Mouse (Mus musculus) forebrain, embryonic 11.5 days (tissue): ENCODE measurements around the gene 4921536K21Rik. TPM values are rescaled to one million over a fixed set of nuclear protein-coding genes. Genes with fewer than 3 reads are reported as not detected.

Experiments
- ATAC-seq: fragments of 200-750 bp; cut with Nextera tagmentation; replicated peaks from 2 replicates; pipeline ENCODE4 v1.8.0; 2017; ENCODE audit warnings: moderate TSS enrichment; ENCODE audit not compliant: low FRiP score
- DNase-seq: peaks from one replicate; pipeline ENCODE4 v3.0.0-alpha.2; 2017; ENCODE audit warnings: low spot score
- H3K27ac ChIP-seq: fragments of 300-500 bp; sonication (generic); 2 replicates; pipeline ENCODE4 v1.5.1; 2014; ENCODE audit warnings: low read depth, low read length
- H3K27me3 ChIP-seq: fragments of 300-500 bp; sonication (generic); 2 replicates; pipeline ENCODE4 v1.6.1; 2014; ENCODE audit warnings: mild to moderate bottlenecking, low read length, mixed read lengths; ENCODE audit not compliant: control insufficient read depth, insufficient read depth
- H3K36me3 ChIP-seq: fragments of 300-500 bp; sonication (generic); 2 replicates; pipeline ENCODE4 v1.6.1; 2014; ENCODE audit warnings: mild to moderate bottlenecking, low read length, moderate library complexity, mixed read lengths; ENCODE audit not compliant: control insufficient read depth, insufficient read depth
- H3K4me1 ChIP-seq: fragments of 300-500 bp; sonication (generic); replicated peaks from 2 replicates; pipeline ENCODE4 v1.6.1; 2014; ENCODE audit warnings: low read length, mixed read lengths; ENCODE audit not compliant: control insufficient read depth, insufficient read depth
- H3K4me2 ChIP-seq: fragments of 300-500 bp; sonication (generic); 2 replicates; pipeline ENCODE4 v1.6.1; 2014; ENCODE audit warnings: low read depth, mild to moderate bottlenecking, low read length, moderate library complexity, mixed read lengths; ENCODE audit not compliant: severe bottlenecking
- H3K4me3 ChIP-seq: fragments of 300-500 bp; sonication (generic); 2 replicates; pipeline ENCODE4 v1.5.1; 2014; ENCODE audit warnings: low read depth, low read length
- H3K9ac ChIP-seq: fragments of 300-500 bp; sonication (generic); 2 replicates; pipeline ENCODE4 v1.6.1; 2014; ENCODE audit warnings: low read length
- H3K9me3 ChIP-seq: fragments of 300-500 bp; sonication (generic); 2 replicates; pipeline ENCODE4 v1.6.1; 2016; ENCODE audit warnings: low read length, mixed read lengths; ENCODE audit not compliant: control insufficient read depth
- WGBS: fragments of 180-500 bp; shearing (Covaris S2); extraction: QIAGEN DNeasy Blood & Tissue Kit; methylation state at CpG from one replicate; pipeline ENCODE4 v1.1.7; 2014; 5-methylcytosine and 5-hydroxymethylcytosine counted together
- polyA plus RNA-seq: library from polyadenylated mRNA; unstranded; fragments of >200 nt; fragmentation: Nextera tagmentation; extraction: Ambion mirVana; gene quantifications from 2 replicates; pipeline ENCODE4 v1.2.1, GENCODE M21; 2014

Gene 4921536K21Rik
- 0.51 and 0.60 TPM in 2 replicates for polyA plus RNA-seq

DNA sequence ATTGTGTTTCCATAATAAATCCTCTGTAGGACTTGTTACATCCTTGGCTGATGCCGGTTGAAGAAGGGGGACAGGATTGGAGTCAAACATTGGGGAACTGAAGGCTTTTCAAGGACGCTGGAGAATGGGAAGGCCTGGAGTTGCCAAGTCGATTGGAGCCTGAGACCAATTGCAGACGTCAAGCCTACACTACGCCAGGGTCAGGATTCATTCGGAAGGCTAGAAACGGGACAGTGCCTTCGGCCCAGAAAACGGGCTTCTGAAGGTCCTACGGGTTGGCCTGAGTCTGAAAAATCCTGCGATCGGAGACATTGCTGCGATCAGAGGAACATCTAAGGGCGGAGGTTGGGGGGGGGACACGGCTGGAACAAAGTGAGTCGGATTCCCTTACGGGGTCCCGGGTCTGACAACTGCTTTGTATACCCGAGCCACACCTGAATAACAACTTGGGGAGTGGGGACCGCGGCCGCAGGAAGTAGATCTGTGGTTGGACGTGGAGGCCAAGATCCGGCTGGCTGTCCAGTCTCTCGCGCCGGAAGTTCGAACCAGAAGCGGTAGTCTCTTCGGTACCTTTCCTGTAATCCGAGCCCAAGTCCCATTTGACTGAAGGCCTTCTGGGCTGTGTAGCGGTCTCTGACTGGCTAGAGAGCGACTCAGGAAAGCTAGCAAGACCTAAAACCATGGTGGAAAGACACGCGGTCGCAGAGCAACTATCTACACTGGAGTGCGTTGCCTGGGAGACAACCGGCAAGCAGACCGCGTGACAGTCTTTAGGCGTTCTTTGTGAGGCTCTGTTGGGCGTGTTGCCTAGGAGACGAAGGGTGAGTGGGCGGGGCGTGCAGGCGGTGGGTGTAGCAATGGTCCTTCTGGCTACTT, at the start of gene 4921536K21Rik, which contains the start of gene Dusp18:
Gene 4921536K21Rik (minus strand): TSS at position 693 of the 876 bp plus-strand sequence.
Gene Dusp18 (plus strand): TSS at position 835 of the 876 bp plus-strand sequence.
- Histone ChIP-seq H3K27ac (peak within 1 kb of the TSS; percentile 80), H3K9me3 (no peaks in the 10 kb centered on the region), H3K4me1 (no peaks in the 10 kb centered on the region), H3K4me3 (peak within 1 kb of the TSS; percentile 43), H3K9ac (peak within 1 kb of the TSS; percentile 70), H3K27me3 (no peaks in the 10 kb centered on the region), H3K4me2 (peak within 1 kb of the TSS; percentile 69), H3K36me3 (peaks cover 4% of the 10 kb centered on the region; the same call in 1 of the 2 replicates)
- ATAC-seq, result peak; percentile 99
- peak; percentile 96 for DNase-seq
- 3% methylated on average over 46 of the region's 46 CpGs for WGBS

DNA sequence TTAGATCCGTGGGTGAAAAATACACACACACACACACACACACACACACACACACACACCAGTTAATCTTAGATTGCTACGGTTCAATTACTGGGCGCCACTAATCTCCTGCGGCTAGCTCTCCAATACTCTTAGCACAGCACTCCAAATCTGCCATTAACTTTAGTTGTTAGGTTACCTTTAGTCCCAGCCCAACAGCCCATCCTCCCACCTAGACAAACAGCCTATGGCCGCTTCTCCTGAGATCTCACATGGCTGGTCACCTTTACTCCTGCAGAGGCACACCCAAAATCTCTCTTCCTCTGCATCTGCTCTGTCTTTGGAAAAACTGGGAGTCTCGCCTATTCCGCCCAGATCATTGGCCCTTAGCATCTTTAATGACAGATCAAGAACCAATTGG, 46.5 kb upstream of the 4921536K21Rik start:
- no peaks in the 10 kb centered on the region for H3K4me1 ChIP-seq
- no peaks in the 10 kb centered on the region for H3K27me3 ChIP-seq
- H3K36me3 ChIP-seq, result no peaks in the 10 kb centered on the region
- H3K4me3 ChIP-seq, result no peak overlapping the region
- H3K4me2 ChIP-seq, result no peak overlapping the region
- 93% methylated on average over 7 of the region's 7 CpGs for WGBS
- ATAC-seq (no peak), DNase-seq (no peak)
- H3K27ac ChIP-seq, result no peak overlapping the region
- H3K9ac ChIP-seq, result no peak overlapping the region
- H3K9me3 ChIP-seq, result no peaks in the 10 kb centered on the region

DNA sequence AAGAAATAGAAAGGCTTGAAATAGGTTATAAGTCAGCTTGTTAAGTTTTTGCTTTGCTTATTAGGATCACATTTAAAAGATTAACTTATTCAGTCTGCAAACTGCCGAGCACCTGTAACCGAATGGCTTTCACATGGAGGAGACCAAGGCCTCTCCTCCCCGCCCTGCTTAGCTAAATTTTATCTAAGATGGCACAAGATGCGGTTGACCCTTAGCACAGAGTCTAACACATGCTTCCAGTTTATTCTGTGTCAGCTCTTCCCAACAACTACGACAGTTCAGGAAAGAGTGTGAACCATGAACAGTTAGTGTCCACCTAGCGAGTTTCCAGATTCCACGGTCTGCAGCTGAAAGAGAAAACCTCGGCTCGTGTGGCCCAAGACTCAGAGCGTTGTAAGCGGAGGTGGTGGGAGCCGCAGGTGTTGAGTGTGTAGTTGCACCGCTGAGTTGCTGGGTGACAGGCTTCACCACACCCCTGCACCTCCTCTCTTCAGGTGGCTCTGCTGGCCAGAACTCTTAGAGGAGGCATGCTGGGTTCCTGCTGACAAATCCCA, 42.5 kb upstream of the 4921536K21Rik start:
- DNase-seq, result no peak
- ATAC-seq, result no peak
- Histone ChIP-seq H3K27me3 (no peaks in the 10 kb centered on the region), H3K27ac (no peak overlapping the region), H3K36me3 (no peaks in the 10 kb centered on the region), H3K9ac (no peak overlapping the region), H3K4me1 (no peaks in the 10 kb centered on the region), H3K9me3 (no peaks in the 10 kb centered on the region), H3K4me3 (no peak overlapping the region), H3K4me2 (no peak overlapping the region)
- WGBS, result 86% methylated on average over 13 of the region's 13 CpGs

DNA sequence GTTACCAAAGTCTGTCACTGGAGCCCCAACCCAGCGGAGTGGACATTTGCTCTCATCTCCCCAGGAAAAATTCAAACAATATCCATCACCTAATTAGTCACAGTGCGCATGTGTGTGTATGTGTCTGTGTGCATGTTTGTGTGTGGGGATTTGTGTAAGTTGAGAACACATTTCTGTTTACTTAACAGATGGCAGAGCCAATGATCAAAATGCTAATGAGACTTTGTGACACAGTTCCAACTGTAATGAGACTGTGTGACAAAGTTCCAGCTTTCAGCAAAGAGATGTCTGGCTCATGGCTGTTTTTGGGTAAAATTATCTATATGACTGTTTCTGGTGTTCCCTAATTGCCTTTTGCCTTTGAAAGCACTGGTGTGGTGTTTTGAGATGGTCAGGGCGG, 41.4 kb upstream of the 4921536K21Rik start:
- H3K9ac ChIP-seq, result no peak overlapping the region
- no peaks in the 10 kb centered on the region; the same call in 1 of the 2 replicates for H3K4me1 ChIP-seq
- no peak overlapping the region for H3K4me2 ChIP-seq
- no peak overlapping the region for H3K27ac ChIP-seq
- no peaks in the 10 kb centered on the region for H3K36me3 ChIP-seq
- no peak for DNase-seq
- H3K4me3 ChIP-seq, result no peak overlapping the region
- no peak for ATAC-seq
- H3K27me3 ChIP-seq, result no peaks in the 10 kb centered on the region
- WGBS, result 94% methylated on average over 3 of the region's 3 CpGs
- H3K9me3 ChIP-seq, result no peaks in the 10 kb centered on the region

DNA sequence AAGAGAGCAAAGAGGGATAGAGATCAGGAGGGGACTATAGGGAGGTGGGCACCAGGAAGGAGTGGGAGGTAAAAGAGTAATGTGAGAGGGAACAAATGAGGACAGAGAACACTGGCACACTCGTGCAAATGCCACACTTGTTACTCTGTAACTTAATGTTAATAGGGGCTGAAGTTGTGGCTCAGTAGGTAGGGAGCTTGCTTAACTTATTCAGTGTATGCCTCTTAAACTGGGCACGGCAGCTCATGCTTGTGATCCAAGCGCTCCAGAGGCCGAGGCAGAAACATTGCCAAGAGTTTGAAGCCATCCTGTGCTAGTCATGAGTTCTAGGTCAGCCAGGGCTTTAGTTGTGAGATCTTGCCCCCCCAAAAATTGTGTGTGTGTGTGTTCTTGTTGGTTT, 40.2 kb upstream of the 4921536K21Rik start:
- Histone ChIP-seq H3K4me1 (peaks cover 4% of the 10 kb centered on the region; the same call in 1 of the 2 replicates), H3K9ac (no peak overlapping the region), H3K4me3 (no peak overlapping the region), H3K4me2 (no peak overlapping the region), H3K27me3 (no peaks in the 10 kb centered on the region), H3K27ac (no peak overlapping the region), H3K9me3 (no peaks in the 10 kb centered on the region), H3K36me3 (no peaks in the 10 kb centered on the region)
- DNase-seq (no peak), ATAC-seq (no peak)
- WGBS, result 76% methylated on average over 4 of the region's 4 CpGs

DNA sequence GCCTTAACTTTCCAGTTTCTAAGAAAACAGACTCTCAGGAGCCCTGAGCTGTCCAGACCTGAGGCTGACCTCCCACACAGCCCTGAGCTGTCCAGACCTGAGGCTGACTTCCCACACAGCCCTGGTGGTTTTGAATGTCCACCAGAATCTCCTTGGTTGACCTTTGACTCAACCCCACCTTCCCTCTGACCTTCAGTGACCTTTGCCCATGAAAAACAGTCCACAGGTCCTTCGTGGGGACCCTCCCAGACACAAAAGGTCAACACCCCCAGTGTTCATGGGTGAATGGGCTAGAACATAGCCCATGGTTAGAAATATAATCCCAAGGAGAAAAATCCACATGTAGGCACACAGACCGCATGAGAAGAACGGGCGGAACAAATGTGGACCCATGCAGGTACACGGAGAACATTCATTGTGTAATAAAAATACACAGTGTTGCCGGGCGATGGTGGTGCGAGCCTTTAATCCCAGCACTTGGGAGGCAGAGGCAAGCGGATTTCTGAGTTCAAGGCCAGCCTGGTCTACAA, 38.9 kb upstream of the 4921536K21Rik start:
- Histone ChIP-seq H3K4me3 (no peak overlapping the region), H3K4me1 (peaks cover 4% of the 10 kb centered on the region; the same call in 1 of the 2 replicates), H3K36me3 (no peaks in the 10 kb centered on the region), H3K27me3 (no peaks in the 10 kb centered on the region), H3K4me2 (no peak overlapping the region), H3K27ac (no peak overlapping the region), H3K9me3 (no peaks in the 10 kb centered on the region), H3K9ac (no peak overlapping the region)
- DNase-seq, result peak; percentile 42
- 89% methylated on average over 9 of the region's 9 CpGs for WGBS
- ATAC-seq, result no peak

DNA sequence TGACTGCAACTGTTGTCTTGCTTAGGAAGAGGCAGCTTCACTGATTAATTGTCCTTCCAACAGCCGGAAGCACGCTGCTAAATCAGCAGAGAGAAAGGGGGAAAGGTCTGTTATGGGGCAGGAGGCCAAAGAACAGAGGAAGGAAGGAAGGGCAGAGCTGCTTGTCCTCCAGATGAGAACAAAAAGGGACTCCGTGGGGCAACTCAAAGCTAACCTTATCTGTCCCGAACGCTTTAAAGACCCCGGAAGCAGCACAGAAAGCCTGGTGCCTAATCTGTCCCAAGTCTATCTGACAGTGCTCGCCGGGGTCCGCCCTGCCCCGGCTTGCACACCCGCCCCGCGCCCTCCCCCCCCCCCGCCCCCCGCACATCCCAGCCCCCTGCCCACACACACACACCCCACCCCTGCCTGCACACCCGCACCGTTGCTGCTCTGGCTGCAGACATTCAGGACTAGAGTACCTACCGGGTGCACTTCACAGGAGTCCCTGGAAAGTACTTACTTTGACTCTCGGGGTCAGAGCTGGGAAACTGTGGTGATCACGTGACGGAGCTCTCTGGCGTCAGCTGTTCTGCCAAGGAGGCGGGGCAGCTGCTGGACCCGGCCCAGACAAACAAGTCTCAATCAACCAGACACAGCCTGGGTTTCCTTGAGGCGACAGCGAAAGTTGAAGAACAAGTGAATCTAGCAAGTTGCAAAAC, 36.8 kb upstream of the 4921536K21Rik start, which contains the start of gene Tcn2:
Gene Tcn2 (minus strand): TSS at position 649 of the 701 bp plus-strand sequence.
- DNase-seq (peak; percentile 87), ATAC-seq (peak; percentile 90)
- H3K36me3 ChIP-seq, result no peaks in the 10 kb centered on the region
- under 1% methylated on average over 21 of the region's 26 CpGs for WGBS
- peak within 1 kb of the TSS; percentile 64 for H3K4me2 ChIP-seq
- H3K4me1 ChIP-seq, result peaks cover 4% of the 10 kb centered on the region; the same call in 1 of the 2 replicates
- H3K27ac ChIP-seq, result no peak within 1 kb of the TSS
- H3K9me3 ChIP-seq, result no peaks in the 10 kb centered on the region
- peak within 1 kb of the TSS; percentile 47 for H3K4me3 ChIP-seq
- no peaks in the 10 kb centered on the region for H3K27me3 ChIP-seq
- H3K9ac ChIP-seq, result peak within 1 kb of the TSS; percentile 51

DNA sequence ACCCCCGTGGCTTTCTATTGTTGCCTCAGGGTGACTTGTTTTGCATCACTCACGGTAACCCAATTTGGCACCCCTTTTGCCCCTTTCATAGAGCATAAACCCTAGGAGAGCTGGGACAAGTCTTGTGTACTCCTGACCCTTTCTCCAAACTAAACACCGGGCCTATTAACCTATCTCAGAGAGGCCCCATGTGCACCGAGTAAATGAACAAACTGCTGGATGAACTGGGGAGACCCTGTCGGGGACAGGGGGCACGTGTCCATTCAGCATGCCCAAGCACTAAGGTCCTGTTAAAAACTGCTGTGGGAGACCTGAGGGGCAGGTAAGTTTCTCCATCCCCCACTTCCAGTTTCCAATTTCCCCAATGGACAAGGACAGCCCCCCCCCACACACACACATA, 36.0 kb upstream of the 4921536K21Rik start:
- peak overlapping the region; percentile 64 for H3K4me2 ChIP-seq
- ATAC-seq (no peak), DNase-seq (no peak)
- no peak overlapping the region; the same call in 1 of the 2 replicates for H3K9ac ChIP-seq
- H3K36me3 ChIP-seq, result no peaks in the 10 kb centered on the region
- 29% methylated on average over 6 of the region's 6 CpGs for WGBS
- no peaks in the 10 kb centered on the region for H3K27me3 ChIP-seq
- H3K4me3 ChIP-seq, result peak overlapping the region; percentile 47; the same call in 1 of the 2 replicates
- H3K9me3 ChIP-seq, result no peaks in the 10 kb centered on the region
- H3K4me1 ChIP-seq, result peaks cover 4% of the 10 kb centered on the region; the same call in 1 of the 2 replicates
- no peak overlapping the region for H3K27ac ChIP-seq
